Mouse (Mus musculus) layer of hippocampus, adult 2 months (tissue): ENCODE measurements around the gene Ppfia2. TPM values are rescaled to one million over a fixed set of nuclear protein-coding genes. Genes with fewer than 3 reads are reported as not detected.

Experiments used
- DNase-seq, 2 experiments: peaks; one replicate each; pipeline ENCODE4 v3.0.0; 2022; ENCODE audit warnings: low spot score in 2 of 2
- H3K27ac ChIP-seq: fragments of 200-600 bp; 2 replicates; pipeline ENCODE4 v1.8.1; 2022
- H3K4me3 ChIP-seq: fragments of 200-600 bp; 2 replicates; pipeline ENCODE4 v1.8.1; 2022; ENCODE audit warnings: mild to moderate bottlenecking
- CTCF ChIP-seq: fragments of 200-600 bp; conservative IDR thresholded peaks from 2 replicates; pipeline ENCODE4 v1.8.1; 2022; ENCODE audit warnings: antibody characterized with exemption, mild to moderate bottlenecking, moderate library complexity
- total RNA-seq, 2 experiments: library from RNA; stranded (reverse); gene quantifications; 2 replicates each; pipeline ENCODE4 v1.2.3; 2021

Gene Ppfia2
- total RNA-seq, 2 experiments from 2014 or later: 136 to 144 TPM

DNA sequence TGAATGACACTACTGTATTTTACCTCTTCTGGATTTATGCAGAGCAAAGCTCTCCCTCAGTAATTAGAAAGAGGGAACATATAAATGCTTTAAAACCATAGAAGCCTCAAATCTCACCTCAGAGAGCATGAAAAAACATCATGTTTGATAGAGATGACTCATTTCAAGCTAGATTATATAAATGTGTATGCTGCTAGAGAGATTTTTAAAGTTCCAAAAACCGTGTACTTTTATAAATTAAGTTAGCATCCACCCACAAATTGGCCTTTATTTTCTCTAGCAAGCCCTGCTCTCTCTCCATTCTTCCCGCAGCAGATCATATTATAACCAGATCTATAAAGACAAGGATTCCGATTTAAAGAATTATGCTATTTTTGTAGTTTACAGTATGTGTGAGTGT, 488.9 kb downstream of the Ppfia2 start:
- TF ChIP-seq CTCF: no peak
- H3K27ac ChIP-seq: no peak overlapping the region
- DNase-seq: no peak
- no peak overlapping the region for H3K4me3 ChIP-seq

DNA sequence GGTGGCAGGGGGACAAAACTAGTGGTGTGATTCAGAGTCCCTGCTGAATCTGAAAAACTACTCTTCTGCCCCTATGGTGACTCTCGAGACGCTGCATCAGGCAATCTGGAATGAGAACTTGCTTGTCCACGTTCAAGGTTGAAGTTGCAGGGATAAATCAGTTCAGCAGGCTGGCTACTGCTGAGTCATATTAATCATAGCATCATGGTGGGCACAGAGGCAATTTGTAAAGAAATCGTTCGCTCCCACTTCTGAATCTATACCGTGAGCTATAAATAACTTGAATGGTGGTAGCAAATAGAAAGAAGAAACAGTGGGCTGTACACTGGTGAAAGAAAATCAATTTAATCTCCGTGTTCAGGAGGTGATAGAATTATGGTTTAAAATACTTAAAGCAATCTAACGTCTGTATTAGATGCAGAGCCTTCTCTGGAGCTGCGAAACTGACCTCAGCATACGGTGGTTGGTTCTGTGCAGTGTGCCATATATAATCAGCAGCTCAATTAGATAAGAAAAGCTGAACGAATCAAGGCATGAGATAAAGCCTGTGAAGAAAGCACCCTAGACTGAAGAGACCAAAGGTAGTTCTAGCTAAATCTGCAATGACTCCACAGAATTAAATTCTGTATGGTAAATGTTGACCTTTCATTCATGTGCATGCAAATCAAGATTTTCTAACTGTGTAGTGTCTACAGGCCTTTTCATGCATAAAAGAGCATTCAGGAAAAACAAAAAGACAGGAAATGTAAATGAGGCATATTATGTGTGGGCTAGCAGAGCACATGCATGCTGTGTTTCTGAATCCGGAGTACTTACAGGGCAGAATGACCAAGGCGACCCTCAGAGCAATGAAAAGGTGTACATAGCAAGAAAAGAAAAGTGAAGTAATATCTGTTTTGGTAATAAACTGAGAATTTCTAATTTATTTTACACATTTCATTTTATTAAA, 505.3 kb downstream of the Ppfia2 start:
- no peak for TF ChIP-seq CTCF
- Histone ChIP-seq H3K27ac (no peak overlapping the region), H3K4me3 (no peak overlapping the region)
- no peak for DNase-seq
